Mouse (Mus musculus) hindbrain, postnatal 0 days (tissue): ENCODE data around the gene Nbl1. TPM values are rescaled to one million over a fixed set of nuclear protein-coding genes. Genes with fewer than 3 reads are reported as not detected.

ENCODE experiments used
- ATAC-seq: fragments of 200-750 bp; cut with Nextera tagmentation; 2 replicates; pipeline ENCODE4 v1.8.0; 2017; ENCODE audit warnings: mild to moderate bottlenecking, moderate TSS enrichment, moderate library complexity
- DNase-seq: peaks from one replicate; pipeline ENCODE4 v3.0.0-alpha.2; 2015; ENCODE audit warnings: low spot score
- H3K27ac ChIP-seq: fragments of 300-500 bp; sonication (generic); 2 replicates; pipeline ENCODE4 v1.5.1; 2014; ENCODE audit warnings: mild to moderate bottlenecking
- H3K27me3 ChIP-seq: fragments of 300-500 bp; sonication (generic); 2 replicates; pipeline ENCODE4 v1.6.1; 2014; ENCODE audit warnings: low read length, mixed read lengths; ENCODE audit not compliant: insufficient read depth
- H3K36me3 ChIP-seq: fragments of 300-500 bp; sonication (generic); 2 replicates; pipeline ENCODE4 v1.6.1; 2014; ENCODE audit warnings: low read length, mixed read lengths; ENCODE audit not compliant: insufficient read depth
- H3K4me1 ChIP-seq: fragments of 300-500 bp; sonication (generic); 2 replicates; pipeline ENCODE4 v1.6.1; 2014; ENCODE audit warnings: antibody characterized with exemption, low read length, mixed read lengths; ENCODE audit not compliant: insufficient read depth
- H3K4me2 ChIP-seq: fragments of 300-500 bp; sonication (generic); 2 replicates; pipeline ENCODE4 v1.6.1; 2014; ENCODE audit warnings: low read depth, mild to moderate bottlenecking, low read length, moderate library complexity, mixed read lengths
- H3K4me3 ChIP-seq: fragments of 300-500 bp; sonication (generic); 2 replicates; pipeline ENCODE4 v1.5.1; 2014; ENCODE audit warnings: low read length
- H3K9ac ChIP-seq: fragments of 300-500 bp; sonication (generic); replicated peaks from 2 replicates; pipeline ENCODE4 v1.6.1; 2014; ENCODE audit warnings: mild to moderate bottlenecking, low read length, moderate library complexity, mixed read lengths
- H3K9me3 ChIP-seq: fragments of 300-500 bp; sonication (generic); 2 replicates; pipeline ENCODE4 v1.6.1; 2016; ENCODE audit warnings: low read length, mixed read lengths
- CTCF ChIP-seq: IDR thresholded peaks from 2 replicates; pipeline ENCODE4 v1.5.1; 2016; ENCODE audit warnings: antibody characterized with exemption, control low read depth, low read depth
- WGBS: fragments of 180-500 bp; shearing (Covaris S2); extraction: QIAGEN DNeasy Blood & Tissue Kit; methylation state at CpG from one replicate; pipeline ENCODE4 v1.1.7; 2014; 5-methylcytosine and 5-hydroxymethylcytosine counted together
- polyA plus RNA-seq: library from polyadenylated mRNA; unstranded; fragments of >200 nt; fragmentation: Nextera tagmentation; extraction: Ambion mirVana; gene quantifications from 2 replicates; pipeline ENCODE4 v1.2.1, GENCODE M21; 2015
- total RNA-seq: library from RNA; depleted of rRNA; stranded (reverse); fragments of >200 nt; gene quantifications from 2 replicates; pipeline ENCODE4 v1.2.3, GENCODE M21; 2014

Nbl1 gene
- total and polyA plus RNA-seq, 2 experiments from 2014 or later = 64.4 to 85.3 TPM

GRCm38 (mm10) chr4:139090303-139090940 is 2.4 kb downstream of the Nbl1 start:
- 66% methylated on average over 15 of the region's 15 CpGs for WGBS
- no peak for TF ChIP-seq CTCF

DNA sequence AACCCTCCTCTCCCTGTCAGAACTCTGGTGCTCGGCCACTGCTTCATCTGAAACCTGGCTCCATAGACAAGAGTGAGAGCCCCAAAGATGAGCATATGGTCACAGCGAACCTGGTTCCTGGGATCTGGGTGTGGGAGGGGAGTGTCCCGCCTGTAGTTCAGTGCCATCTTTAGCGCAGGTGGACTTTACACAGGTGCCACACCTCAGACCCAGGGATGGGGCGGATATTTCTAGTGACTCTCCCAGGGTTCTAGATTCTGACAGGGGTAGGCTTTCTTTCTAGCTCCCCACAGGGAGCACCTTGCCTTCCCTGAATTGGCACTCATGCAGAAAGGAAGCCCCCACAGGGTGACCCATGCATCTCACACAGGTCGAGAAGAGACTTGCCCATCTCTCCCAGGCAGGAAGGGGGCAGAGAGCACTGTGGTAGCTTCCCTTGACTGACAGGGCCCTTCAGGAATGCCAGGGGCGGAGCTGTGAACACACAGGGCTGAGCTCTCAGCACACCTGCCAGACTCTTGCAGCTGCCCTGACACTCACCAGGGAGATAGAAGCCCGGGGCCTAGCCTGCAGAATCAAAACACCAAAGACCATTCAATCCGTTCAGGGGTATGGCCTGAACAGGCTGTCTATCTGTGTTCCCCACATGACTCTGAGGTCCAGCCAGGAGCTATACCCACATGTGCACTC is 3.7 kb downstream of the Nbl1 start:
- H3K9me3 ChIP-seq = no peaks in the 10 kb centered on the region
- no peaks in the 10 kb centered on the region for H3K4me1 ChIP-seq
- no peak overlapping the region for H3K9ac ChIP-seq
- H3K27me3 ChIP-seq = no peaks in the 10 kb centered on the region
- WGBS = 64% methylated on average over 9 of the region's 9 CpGs
- TF ChIP-seq CTCF = no peak
- H3K27ac ChIP-seq = no peak overlapping the region
- DNase-seq (no peak), ATAC-seq (no peak)
- H3K36me3 ChIP-seq = no peaks in the 10 kb centered on the region
- H3K4me3 ChIP-seq = no peak overlapping the region
- H3K4me2 ChIP-seq = no peak overlapping the region

More at GRCm38 (mm10) chr4:139090303-139090940, 2.4 kb downstream of the Nbl1 start:
- ATAC-seq (no peak), DNase-seq (no peak)
- Histone ChIP-seq H3K36me3 (no peaks in the 10 kb centered on the region), H3K9ac (no peak overlapping the region), H3K4me1 (no peaks in the 10 kb centered on the region), H3K27me3 (no peaks in the 10 kb centered on the region), H3K9me3 (no peaks in the 10 kb centered on the region), H3K27ac (no peak overlapping the region), H3K4me3 (no peak overlapping the region), H3K4me2 (0 out of 2 replicates have a peak overlapping the region, but pooled peaks have one; percentile 5)

DNA sequence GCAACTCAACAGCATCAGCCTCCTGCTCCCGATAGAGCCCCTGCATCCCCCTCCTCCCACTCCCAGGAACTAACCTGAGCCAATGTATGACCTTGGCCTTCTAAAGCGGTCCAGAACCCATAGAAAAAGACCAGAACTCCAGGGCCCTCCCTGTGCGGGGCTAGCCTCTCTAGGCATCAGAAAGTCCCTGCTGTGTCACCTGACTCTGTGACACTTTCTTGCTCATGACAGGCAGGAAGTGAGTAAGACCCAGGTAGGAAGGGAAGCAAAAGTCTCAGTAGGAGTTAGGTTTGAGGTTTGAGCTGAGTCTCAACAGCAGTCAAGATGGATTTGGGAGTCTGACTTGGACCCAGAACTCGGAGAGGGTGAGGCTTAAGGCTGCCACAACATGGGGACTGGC is 5.8 kb downstream of the Nbl1 start:
- no peak overlapping the region for H3K4me2 ChIP-seq
- peaks cover 14% of the 10 kb centered on the region for H3K4me1 ChIP-seq
- H3K9ac ChIP-seq = no peak overlapping the region
- no peak overlapping the region for H3K27ac ChIP-seq
- 69% methylated on average over 4 of the region's 4 CpGs for WGBS
- H3K36me3 ChIP-seq = no peaks in the 10 kb centered on the region
- H3K9me3 ChIP-seq = no peaks in the 10 kb centered on the region
- H3K27me3 ChIP-seq = no peaks in the 10 kb centered on the region
- no peak overlapping the region for H3K4me3 ChIP-seq
- DNase-seq (no peak), ATAC-seq (no peak)
- TF ChIP-seq CTCF = no peak

- Histone ChIP-seq H3K4me2 (no peak overlapping the region), H3K27ac (no peak overlapping the region), H3K9ac (no peak overlapping the region), H3K4me1 (peaks cover 21% of the 10 kb centered on the region), H3K36me3 (no peaks in the 10 kb centered on the region), H3K27me3 (no peaks in the 10 kb centered on the region), H3K4me3 (no peak overlapping the region), H3K9me3 (no peaks in the 10 kb centered on the region)
- peak; percentile 93 for TF ChIP-seq CTCF
- DNase-seq = peak; percentile 95
- ATAC-seq = peak; percentile 46
- WGBS = 18% methylated on average over 5 of the region's 5 CpGs
Observed at GRCm38 (mm10) chr4:139086037-139086436, 6.8 kb downstream of the Nbl1 start.

GRCm38 (mm10) chr4:139085337-139085736 is 7.5 kb downstream of the Nbl1 start:
- no peak overlapping the region for H3K4me3 ChIP-seq
- H3K27ac ChIP-seq = no peak overlapping the region
- H3K36me3 ChIP-seq = no peaks in the 10 kb centered on the region
- no peak overlapping the region for H3K9ac ChIP-seq
- DNase-seq = no peak
- H3K4me1 ChIP-seq = peaks cover 22% of the 10 kb centered on the region
- ATAC-seq = no peak
- H3K9me3 ChIP-seq = no peaks in the 10 kb centered on the region
- no peak for TF ChIP-seq CTCF
- WGBS = 63% methylated on average over 11 of the region's 11 CpGs
- H3K27me3 ChIP-seq = no peaks in the 10 kb centered on the region
- H3K4me2 ChIP-seq = no peak overlapping the region

- DNase-seq (peak; percentile 86), ATAC-seq (peak; percentile 68)
- Histone ChIP-seq H3K9ac (peak overlapping the region; percentile 10; the same call in 1 of the 2 replicates), H3K9me3 (no peaks in the 10 kb centered on the region), H3K4me3 (no peak overlapping the region), H3K27me3 (no peaks in the 10 kb centered on the region), H3K27ac (no peak overlapping the region), H3K4me2 (peak overlapping the region; percentile 46), H3K4me1 (peaks cover 22% of the 10 kb centered on the region), H3K36me3 (no peaks in the 10 kb centered on the region)
- WGBS = 15% methylated on average over 11 of the region's 12 CpGs
- no peak for TF ChIP-seq CTCF
Observed at GRCm38 (mm10) chr4:139082790-139083564, 9.8 kb downstream of the Nbl1 start.
